Comparison of ENCODE assay signal across 26 mouse cellular contexts in genomic region chr9:60077761-60078160, GRCm38 (mm10).
"Had no signal": no experiment of that assay in that cellular context is flagged by ENCODE, and none has a peak within 500 bp of the region (broad histone marks: within the 10 kb centered on the region; RNA-seq: fewer than 3 reads in every experiment).

No protein-coding gene starts in this region.

- H3K36me3 ChIP-seq: embryonic facial prominence, embryonic 10.5 days; embryonic facial prominence, embryonic 12.5 days; embryonic facial prominence, embryonic 13.5 days; embryonic facial prominence, embryonic 15.5 days; forebrain, embryonic 10.5 days; forebrain, embryonic 12.5 days; forebrain, embryonic 15.5 days had no signal

- H3K27me3 ChIP-seq: embryonic facial prominence, embryonic 12.5 days; embryonic facial prominence, embryonic 13.5 days; embryonic facial prominence, embryonic 15.5 days; forebrain, embryonic 13.5 days; forebrain, embryonic 15.5 days had no signal

- DNase-seq: cerebellum, adult 18-20 months; cerebellum, adult 2 months; cerebellum, adult 8-10 months; cerebellum, adult 9-10 months; cerebellum, adult 9-11 months; cerebellum, postnatal 10 days; cerebellum, postnatal 14 days; cerebellum, postnatal 25 days; cerebellum, postnatal 36 days; embryo, embryonic 11 days; forebrain, postnatal 0 days; gastrocnemius, adult 2 months; gastrocnemius, postnatal 10 days; gastrocnemius, postnatal 14 days; gastrocnemius, postnatal 25 days; gastrocnemius, postnatal 36 days; heart, adult 11 months had no signal

- H3K27ac ChIP-seq: embryonic facial prominence, embryonic 10.5 days; embryonic facial prominence, embryonic 12.5 days; embryonic facial prominence, embryonic 13.5 days; embryonic facial prominence, embryonic 15.5 days; forebrain, embryonic 10.5 days; forebrain, embryonic 12.5 days; forebrain, embryonic 13.5 days; forebrain, embryonic 15.5 days; gastrocnemius, adult 2 months had no signal

- H3K4me3 ChIP-seq: embryonic facial prominence, embryonic 10.5 days; embryonic facial prominence, embryonic 12.5 days; embryonic facial prominence, embryonic 13.5 days; embryonic facial prominence, embryonic 15.5 days; erythroblast, embryonic 14.5 days; forebrain, embryonic 10.5 days; forebrain, embryonic 12.5 days; forebrain, embryonic 13.5 days; forebrain, embryonic 15.5 days; gastrocnemius, adult 2 months had no signal
